Mouse (Mus musculus): ENCODE data around the gene Cox7a1.
"Not testable (repeated sequence)": the region's sequence is repeated elsewhere in the genome, so short reads cannot be mapped to it uniquely, and the experiment has no call there.

Cox7a1 gene

DNA sequence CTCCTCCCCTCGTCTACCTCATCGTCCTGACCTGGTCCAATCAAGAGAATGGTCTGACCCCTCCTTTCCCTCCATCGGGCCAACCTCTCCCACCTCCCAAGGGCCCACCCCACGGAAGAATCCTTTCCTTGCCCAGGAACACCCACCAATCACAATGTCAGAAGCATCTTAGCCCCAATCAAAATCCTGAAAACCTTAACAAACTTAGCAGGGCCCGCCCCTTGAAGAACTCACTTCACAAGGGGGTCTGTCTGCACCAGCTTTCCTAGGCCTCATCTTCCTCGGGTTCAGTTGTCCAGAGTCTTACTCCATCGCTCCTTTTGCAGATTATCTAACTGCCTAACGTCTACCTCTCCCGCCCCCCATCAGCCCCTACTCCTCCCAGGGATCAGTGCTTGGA, 9.1 kb downstream of the Cox7a1 start:
- DNase-seq (ENCODE audit: low spot score) = no peak

DNA sequence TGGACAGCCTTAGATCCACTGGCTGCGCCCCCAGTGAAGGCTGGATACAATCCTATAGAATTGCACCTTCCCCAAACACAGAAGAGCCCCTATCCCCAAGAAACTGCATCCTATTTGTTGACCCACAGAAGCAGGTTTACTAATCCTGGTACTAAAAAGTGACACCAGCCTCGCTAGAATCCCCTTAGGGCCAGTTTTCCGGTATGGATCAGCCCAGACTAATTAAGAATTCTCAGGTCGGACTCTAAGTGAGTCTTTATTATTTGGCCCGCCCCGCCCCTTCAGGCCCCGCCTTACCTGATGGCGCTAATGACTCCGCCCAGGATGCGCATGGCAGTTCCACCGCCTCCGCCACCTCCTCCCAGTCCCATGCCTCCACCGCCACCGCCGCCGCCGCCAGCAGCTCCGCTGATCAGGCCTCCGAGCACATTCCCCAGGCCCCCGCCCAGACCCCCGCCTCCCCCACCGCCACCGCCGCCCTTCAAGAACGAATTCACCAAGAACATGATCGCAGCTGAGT, 9.7 kb downstream of the Cox7a1 start:
- DNase-seq (ENCODE audit: low spot score) = peak; percentile 72

DNA sequence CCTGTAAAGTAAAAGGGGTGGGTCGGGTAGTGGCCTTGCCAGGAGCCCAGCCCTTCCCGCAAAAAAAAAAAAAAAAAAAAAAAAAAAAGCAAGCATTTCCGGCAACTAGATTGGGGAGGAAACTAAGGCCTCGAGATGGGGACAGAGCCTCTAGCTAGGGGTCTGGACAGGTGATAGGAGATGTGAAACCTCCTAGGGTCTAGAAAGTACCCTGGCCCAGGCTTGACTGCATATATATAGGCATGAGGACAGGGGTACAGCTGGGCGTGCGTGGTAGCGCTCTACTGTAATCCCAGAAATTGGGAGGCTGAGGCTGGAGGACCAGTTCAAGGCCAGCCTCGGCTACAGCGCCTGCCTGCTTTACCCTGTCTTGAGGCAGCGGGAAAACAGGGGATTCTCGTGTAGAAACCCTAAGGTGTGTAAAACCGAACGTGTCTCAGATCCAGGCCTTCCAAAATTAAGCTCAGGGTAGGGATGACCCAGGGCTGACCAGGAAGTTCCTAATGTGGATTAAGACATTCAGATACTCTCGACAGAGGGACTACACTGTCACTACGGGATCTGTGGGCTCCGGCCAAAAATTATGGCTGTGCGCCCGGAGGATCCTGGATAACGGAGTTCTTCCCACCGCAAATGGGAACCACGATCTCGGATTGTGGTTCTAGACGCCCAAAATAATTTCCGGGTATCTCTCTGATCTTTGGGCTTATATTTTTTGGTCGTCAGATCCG, 10.3 kb downstream of the Cox7a1 start:
- no peak for DNase-seq (ENCODE audit: low spot score)

DNA sequence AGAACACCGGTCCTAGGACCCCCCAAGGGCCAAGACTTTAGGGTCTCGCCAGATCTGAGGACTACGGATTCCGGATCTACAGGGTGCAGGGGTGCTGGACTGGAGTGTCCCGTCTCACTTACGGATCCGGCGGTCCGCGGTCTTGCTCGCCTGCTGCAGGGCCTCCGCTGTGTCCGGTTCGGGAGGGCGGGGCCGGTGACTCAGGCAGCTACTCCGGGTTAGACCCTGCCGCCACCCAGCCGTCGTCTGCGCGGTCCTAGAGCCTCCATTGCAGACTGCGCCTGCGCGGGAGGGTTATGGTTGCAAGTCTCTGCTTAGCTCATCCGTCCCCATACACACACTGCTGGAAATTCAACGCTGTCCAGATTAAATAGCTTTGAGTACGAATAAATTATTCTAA, 10.9 kb downstream of the Cox7a1 start:
- peak; percentile 93 for DNase-seq (ENCODE audit: low spot score)

DNA sequence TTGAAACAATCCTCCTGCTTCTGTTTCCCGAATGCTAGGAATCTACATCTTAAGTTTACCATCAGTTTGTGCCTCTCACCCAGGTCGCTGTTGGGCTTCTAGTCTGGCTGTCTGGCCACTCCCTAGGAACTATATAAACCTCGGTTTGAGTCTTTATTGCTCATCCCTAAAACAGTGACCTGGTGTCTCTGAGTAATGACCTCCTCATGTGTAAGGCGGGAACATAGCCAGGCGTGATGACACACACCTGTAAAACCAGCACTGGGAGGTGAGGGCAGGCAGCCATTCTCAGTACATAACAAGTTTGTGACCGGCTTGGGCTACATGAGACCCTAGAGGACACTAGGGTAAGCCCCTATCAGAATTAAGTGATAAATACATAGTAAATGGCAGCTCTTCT, 11.5 kb downstream of the Cox7a1 start:
- no peak for DNase-seq (ENCODE audit: low spot score)

DNA sequence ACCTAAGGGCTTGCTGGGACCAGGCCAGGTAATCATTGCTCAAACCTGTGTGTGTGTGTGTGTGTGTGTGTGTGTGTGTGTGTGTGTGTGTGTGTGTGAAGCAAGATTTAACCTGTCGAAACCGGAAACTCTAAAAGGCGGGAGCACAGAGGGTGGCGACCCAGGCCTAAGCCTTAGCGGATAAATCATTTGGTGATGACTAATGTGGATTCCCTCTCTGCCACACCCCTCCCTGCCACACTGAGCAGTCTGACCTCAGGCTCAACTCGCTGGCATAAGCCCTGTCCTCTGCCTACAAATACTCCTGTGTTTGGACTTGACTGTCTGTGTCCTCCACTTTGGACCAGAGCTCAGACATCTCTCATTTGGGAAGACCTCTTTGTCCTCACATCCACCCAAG, 12.2 kb downstream of the Cox7a1 start:
- no peak for DNase-seq (ENCODE audit: low spot score)

DNA sequence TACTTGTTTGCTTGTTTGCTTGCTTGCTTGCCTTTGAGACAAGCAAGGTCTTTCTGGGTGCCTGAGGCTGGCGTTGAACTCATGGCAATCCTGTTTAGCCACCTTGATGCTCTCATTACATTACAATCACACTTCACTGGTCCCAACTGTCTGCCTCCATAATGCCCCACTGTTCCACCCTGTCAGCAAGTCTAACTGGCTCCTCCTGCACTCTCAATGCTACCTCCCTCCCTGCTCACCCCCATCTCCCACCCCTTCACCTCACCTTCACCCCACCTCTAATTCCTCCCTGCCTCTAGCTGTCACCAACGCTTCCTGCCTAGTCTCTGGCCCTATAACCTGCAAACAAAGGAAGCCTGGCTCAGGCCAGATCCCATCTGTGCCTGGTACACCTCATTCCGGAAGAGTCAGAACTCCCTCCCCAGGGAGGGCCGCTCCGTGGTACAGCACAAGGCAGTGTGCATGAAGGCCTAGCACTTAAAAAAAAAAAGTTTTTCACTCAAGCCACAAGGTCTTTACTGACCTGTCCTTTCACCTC, 13.7 kb downstream of the Cox7a1 start:
- DNase-seq (ENCODE audit: low spot score) = no peak

DNA sequence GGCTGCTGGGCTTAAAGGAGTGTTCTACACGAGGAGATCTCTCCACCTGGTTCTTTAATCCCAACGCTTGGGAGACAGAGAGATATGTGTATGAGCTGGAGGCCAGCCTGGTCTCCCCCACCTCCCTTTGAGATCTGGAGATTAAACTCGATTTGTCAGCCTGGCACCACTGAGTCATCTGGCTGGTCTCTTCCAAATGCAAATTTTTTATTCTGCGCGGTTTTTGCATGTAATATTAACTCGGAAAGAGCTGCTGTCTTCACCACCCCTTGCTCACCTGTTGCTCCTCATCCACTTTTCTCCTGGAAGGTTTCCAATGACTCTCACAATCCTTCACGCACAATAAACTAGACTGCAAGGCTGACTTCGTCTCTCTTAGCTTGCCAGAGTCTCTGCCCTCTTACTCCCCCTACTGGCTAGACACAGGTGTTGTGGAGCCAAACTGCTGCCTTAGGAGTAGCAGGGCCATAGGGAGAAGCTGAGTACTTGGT, 14.6 kb downstream of the Cox7a1 start, which contains the start of gene Capns1:
Gene Capns1, minus strand, starts transcription at position 331 of the 491 bp plus-strand sequence.
- no peak for DNase-seq (ENCODE audit: low spot score)

DNA sequence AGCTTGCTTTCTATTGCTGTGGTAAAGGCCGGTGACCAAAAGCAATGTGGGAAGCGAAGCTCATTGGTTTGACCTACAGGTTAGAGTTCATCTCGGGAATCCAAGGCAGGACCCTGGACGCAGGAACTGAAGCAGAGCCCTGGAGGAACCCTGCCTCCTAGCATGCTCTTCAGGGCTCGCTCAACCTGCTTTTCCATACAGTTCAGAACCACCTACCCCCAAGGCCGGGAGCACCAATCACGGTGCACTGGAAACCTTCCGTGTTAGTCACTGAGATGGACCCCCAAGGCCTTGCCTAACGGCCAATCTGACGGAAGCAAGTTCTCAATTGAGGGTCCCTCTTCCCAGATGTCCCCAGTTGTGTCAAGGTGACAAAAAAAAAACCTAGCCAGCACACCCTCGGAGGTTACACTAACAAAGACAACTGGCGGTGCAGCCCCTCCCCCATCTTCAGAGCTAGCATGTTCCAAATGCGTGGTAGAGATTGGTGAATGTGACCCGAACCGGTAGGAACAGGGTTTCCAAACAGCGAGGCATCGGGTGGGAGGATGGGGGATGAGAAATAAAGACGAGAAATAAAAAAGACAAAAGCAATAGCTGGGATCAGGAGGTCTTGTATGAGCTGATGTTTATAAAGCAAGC, 15.7 kb downstream of the Cox7a1 start:
- no peak for DNase-seq (ENCODE audit: low spot score)

DNA sequence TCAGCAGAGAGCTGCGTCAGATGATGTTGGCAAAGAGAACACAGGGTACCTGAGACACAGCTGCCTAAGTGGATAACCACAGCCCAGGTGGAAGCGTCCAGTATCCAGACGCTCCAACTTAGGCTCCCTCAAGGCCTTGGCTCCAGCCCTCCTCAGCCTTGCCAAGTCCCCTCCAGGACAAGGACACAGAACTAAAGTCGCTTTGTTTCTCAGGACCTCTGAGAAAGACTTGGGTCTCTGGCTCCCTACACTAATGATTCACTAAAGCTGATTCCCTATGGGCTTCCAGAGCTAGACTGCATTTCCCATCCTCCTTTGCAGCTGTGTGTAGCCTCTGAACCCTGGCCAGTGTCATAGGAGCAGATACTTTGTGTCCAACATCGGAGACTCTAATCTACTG, 16.3 kb downstream of the Cox7a1 start:
- no peak for DNase-seq (ENCODE audit: low spot score)

DNA sequence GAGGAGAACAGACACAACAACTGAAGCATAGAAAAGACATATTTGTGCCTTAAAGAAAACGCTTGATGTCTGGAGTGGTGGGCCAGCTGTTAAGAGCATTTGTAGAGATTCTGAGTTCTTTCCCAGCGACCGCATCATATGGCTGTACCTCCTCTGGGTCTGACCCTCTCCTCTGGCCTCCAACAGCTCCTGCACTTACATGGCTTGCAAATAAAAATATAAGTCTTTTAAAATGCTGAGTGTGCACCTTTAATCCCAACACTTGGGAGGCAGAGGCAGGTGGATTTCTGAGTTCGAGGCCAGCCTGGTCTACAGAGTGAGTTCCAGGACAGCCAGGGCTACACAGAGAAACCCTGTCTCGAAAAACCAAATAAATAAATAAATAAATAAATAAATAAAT, 16.7 kb downstream of the Cox7a1 start:
- DNase-seq (ENCODE audit: low spot score) = not testable (repeated sequence)

DNA sequence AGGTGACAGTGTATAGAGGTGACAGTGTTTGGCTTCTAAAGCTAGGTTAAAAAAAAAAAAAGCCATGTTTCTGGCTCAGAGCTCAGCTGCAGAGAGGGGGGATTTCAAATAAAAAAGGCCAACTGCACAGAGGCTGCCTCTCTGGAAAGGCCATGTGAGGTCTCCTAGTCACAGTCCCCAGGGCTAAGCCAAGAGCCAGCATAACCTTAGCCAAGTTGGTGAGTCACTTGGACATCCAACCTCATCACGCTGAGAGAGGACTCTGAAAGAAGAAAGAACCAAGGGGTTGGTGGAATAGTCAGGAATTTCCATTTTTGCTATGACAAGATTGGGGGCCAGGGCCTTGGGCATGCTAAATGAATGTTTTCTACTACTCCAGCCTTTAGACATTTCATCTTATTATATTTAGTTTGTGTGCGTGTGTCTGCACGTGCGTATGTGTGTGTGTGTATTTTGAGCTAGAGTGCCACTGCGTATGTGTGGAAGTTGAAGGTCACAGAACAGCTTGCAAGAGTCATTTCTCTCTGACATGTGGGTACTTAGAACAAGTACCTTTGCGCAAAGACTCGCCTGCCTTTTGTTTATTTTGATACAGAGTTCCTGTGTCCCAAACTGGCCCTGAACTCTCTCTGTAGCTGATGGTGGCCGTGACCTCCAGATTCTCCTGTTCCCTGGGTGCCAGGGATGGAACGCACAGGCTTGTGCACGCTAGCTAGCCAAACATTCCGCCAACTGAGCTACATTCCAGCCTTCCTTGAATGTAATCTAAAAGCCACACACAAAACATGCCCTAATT, 19.1 kb downstream of the Cox7a1 start:
- DNase-seq (ENCODE audit: low spot score) = no peak

DNA sequence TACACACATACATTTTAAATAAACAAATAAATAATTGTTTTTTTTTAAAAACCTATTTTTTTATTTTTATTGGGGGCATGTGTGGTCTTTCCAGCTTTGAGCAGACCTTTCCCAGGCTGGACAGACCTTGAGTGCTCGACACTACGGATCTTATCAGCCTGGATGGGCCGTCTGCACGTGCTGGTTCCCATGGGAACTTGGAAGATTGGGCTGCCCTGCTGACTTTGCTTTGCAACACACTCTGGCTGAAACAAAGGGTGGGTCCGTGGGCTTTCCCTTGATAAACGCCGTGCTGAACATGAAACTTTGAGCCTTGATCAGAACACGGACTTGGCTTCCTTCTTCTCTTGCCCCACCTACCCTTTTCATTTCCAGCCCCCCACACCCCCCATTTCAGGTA, 20.4 kb downstream of the Cox7a1 start:
- peak; percentile 78 for DNase-seq (ENCODE audit: low spot score)

DNA sequence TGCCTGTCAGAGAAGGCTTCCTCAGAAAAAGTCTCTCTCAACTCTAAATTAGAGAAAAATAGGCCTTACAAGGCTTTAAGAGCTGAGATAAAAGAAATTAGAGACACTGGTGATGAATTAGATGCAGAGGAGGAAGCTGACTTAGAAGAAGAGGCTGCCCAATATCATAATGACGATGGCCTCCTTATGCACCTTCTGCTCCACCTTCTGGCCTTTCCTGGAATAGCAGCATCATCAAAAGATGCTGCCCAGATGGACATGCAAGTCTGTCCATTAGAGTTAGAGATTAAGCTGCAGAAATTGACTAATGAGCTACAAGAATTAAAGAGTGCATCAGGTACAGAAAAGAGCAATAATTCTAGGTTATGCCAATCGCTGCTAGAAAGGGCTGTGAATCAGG, 21.4 kb downstream of the Cox7a1 start:
- no peak for DNase-seq (ENCODE audit: low spot score)

DNA sequence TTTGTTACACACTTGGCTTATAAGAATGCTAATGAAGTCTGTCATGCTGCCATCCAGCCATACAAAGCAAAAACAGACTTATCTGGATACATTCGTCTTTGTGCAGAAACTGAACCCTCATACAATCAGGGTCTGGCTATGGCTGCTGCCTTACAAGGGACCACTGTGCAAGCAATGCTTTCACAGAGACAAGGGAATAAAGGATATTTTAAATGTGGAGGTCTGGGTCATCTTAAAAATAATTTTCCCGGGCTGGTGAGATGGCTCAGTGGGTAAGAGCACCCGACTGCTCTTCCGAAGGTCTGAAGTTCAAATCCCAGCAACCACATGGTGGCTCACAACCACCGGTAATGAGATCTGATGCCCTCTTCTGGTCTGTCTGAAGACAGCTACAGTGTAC, 22.4 kb downstream of the Cox7a1 start:
- not testable (repeated sequence) for DNase-seq (ENCODE audit: low spot score)

DNA sequence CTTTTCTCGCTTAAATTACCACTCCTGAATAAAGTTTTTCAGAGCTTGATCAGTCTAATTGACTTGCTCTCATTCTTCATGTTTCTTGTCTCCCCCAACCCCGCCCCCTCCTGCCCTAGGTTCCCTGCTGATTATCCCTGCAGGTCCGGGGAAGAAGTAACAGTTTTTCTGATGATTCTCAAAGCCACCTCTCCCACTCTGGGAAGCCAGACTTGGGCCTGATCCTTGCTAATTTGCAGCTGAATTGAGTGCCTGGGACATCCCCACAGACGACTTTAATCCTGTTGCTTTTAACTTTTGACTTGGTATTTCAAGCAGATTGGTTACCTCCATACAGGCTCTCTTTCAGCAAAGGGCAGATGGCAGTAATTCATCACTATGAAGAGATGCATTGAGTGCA, 27.1 kb downstream of the Cox7a1 start:
- DNase-seq (ENCODE audit: low spot score) = no peak

DNA sequence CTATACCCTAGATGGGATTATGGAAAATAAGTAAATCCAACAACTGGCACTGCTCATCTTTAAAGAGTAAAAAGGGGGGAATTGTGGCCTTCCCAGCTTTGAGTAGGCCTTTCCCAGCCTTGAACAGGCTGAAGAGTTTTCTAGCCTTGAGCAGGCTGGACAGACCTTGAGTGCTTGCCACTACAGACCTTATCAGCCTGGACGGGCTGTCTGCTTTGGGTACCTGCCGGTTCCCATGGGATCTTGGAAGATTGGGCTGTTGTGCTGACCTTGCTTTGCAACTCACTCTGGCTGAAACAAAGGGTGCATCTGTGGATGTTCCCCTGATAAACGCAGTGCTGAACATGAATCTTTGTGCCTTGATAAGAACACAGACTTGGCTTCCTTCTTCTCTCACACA, 29.9 kb downstream of the Cox7a1 start:
- peak; percentile 77 for DNase-seq (ENCODE audit: low spot score)

DNA sequence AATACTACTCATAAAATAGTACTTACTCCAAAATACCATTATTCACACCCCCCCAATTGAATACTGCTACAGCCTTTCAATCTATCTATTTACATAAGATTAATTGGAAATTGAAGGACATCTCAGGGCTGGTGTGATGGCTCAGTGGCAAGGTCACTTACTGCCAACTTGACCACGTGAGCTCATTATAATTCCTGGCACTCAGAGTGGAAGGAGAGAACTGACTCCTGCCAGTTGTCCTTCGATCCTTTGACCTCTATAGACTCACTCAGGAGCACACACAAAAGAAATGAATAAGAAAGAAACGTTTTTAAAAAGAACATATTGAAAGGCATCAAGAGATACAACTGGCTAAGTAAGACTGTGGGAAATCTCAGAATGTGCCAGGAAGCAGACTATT, 31.9 kb downstream of the Cox7a1 start:
- no peak for DNase-seq (ENCODE audit: low spot score)

DNA sequence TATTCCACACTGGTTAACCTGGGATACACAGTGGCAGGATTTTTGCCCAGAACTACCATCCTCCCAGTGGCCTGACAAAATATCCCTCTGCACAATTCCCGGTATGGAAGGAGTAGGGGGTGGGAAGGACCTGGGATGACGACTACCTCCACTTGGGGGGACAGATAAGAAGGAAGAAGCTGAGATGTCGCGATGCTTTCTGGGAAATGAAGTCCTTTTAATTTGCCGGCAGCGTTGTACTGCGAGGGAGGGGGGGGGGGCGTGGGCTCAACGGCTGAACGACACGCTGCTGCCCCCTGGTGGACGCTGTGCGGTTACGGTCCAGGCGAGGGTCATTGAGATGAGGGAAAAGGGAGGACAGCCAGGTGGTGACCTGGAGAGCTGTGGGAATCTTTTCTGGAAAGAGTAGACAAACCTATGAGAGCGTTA, 32.8 kb downstream of the Cox7a1 start:
- DNase-seq (ENCODE audit: low spot score) = no peak

DNA sequence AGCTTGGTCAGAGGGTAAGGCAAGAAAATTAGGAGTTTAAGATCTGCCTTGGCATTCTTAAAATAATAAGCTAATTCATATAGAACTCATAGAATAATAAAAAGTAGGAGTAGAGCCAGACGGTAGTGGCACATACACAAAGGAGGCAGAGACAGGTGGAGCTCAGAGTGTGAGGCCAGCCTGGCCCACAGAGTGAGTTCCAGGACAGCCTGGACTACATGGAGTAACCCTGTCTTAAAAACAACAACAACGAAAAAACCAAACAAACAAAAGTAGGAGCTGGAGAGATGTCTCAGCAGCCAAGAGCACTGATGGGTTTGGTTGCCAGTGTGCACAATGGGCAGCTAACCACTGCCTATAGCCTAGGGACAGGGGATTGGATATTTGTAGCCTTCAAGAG, 33.3 kb downstream of the Cox7a1 start:
- DNase-seq (ENCODE audit: low spot score) = no peak

DNA sequence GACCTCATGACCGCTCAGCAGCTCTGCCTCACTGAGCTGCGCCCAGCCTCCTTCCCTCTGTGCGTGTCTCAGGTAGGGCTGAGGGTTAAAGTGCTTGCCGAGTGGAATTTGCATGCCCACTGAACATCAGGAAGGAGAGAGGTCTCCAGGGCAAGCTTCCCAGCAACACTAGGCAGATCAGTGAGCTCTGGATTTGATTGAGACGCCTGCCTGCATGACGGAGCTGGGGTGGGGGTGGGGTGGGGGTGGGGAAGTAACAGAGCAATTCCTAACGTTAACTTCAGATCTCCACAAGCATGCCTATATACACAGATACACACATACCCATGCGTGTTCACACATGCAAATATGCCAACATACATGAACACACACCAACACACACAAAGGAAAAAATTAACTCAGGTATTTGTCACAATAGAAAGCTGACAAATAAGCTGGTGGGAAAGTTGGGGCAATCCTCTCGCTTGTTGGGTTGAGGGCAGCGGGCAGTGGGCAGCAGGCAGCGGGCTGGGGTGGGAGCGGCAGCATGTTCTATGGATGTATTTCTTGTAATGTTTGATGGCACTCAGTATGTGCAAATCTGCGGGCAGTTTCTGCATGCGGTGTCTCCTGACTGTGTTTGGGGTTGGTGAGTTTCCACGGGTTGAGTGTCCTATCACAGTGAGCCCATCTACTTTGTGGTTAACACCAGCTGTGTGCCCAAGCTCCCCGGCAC, 35.5 kb downstream of the Cox7a1 start:
- DNase-seq (ENCODE audit: low spot score) = no peak

DNA sequence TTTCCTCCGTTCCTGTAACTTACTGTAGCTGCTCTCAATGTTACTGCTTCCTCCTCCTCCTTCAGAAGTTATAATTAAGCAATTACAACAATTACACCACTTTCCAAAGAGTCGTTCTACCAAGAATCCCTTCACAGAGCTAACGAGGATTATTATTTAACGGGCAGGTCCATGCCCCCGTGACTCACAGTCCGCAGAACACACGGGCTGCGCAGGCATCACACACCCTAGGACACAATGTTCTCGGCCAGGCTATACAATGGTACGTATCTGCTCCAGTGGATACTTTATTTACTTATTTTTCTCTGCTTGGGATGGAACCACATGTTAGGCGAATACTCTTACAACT, 36.0 kb downstream of the Cox7a1 start:
- DNase-seq (ENCODE audit: low spot score) = no peak
